Mouse (Mus musculus) neural tube, embryonic 11.5 days (tissue): Measurements from ENCODE around the gene Mrpl41. TPM values are rescaled to one million over a fixed set of nuclear protein-coding genes. Genes with fewer than 3 reads are reported as not detected.
"Not testable (repeated sequence)": the region's sequence is repeated elsewhere in the genome, so short reads cannot be mapped to it uniquely, and the experiment has no call there.

Experiments used
- ATAC-seq: fragments of 200-750 bp; cut with Nextera tagmentation; 2 replicates; pipeline ENCODE4 v1.8.0; 2017; ENCODE audit warnings: moderate number of reproducible peaks, mild to moderate bottlenecking, moderate TSS enrichment, moderate library complexity; ENCODE audit not compliant: insufficient read depth, low FRiP score, low TSS enrichment
- DNase-seq: peaks from one replicate; pipeline ENCODE4 v3.0.0-alpha.2; 2015; ENCODE audit warnings: low spot score
- H3K27ac ChIP-seq: fragments of 300-500 bp; sonication (generic); 2 replicates; pipeline ENCODE4 v1.5.1; 2014; ENCODE audit warnings: low read depth, mild to moderate bottlenecking, low read length
- H3K27me3 ChIP-seq: fragments of 300-500 bp; sonication (generic); 2 replicates; pipeline ENCODE4 v1.6.1; 2014; ENCODE audit warnings: mild to moderate bottlenecking, low read length, mixed read lengths; ENCODE audit not compliant: control insufficient read depth, insufficient read depth
- H3K36me3 ChIP-seq: fragments of 300-500 bp; sonication (generic); 2 replicates; pipeline ENCODE4 v1.6.1; 2014; ENCODE audit warnings: mild to moderate bottlenecking, low read length, moderate library complexity, mixed read lengths; ENCODE audit not compliant: control insufficient read depth, insufficient read depth
- H3K4me1 ChIP-seq: fragments of 300-500 bp; sonication (generic); 2 replicates; pipeline ENCODE4 v1.6.1; 2014; ENCODE audit warnings: low read length, mixed read lengths; ENCODE audit not compliant: control insufficient read depth, insufficient read depth
- H3K4me2 ChIP-seq: fragments of 300-500 bp; sonication (generic); 2 replicates; pipeline ENCODE4 v1.6.1; 2014; ENCODE audit warnings: low read depth, mild to moderate bottlenecking, moderate library complexity
- H3K4me3 ChIP-seq: fragments of 300-500 bp; sonication (generic); 2 replicates; pipeline ENCODE4 v1.5.1; 2014; ENCODE audit warnings: low read depth, low read length
- H3K9ac ChIP-seq: fragments of 300-500 bp; sonication (generic); 2 replicates; pipeline ENCODE4 v1.6.1; 2014; ENCODE audit warnings: mild to moderate bottlenecking, low read length
- H3K9me3 ChIP-seq: fragments of 300-500 bp; sonication (generic); 2 replicates; pipeline ENCODE4 v1.6.1; 2016; ENCODE audit warnings: low read length; ENCODE audit not compliant: control insufficient read depth
- WGBS: fragments of 180-500 bp; shearing (Covaris S2); extraction: QIAGEN DNeasy Blood & Tissue Kit; methylation state at CpG from one replicate; pipeline ENCODE4 v1.1.7; 2014; 5-methylcytosine and 5-hydroxymethylcytosine counted together
- polyA plus RNA-seq: library from polyadenylated mRNA; unstranded; fragments of >200 nt; fragmentation: Nextera tagmentation; extraction: Ambion mirVana; gene quantifications from 2 replicates; pipeline ENCODE4 v1.2.1, GENCODE M21; 2014

Gene Mrpl41
- polyA plus RNA-seq, 1 experiment from 2014 or later: 147 TPM

GRCm38 (mm10) chr2:24987762-24988161 is 12.9 kb upstream of the Mrpl41 start:
- Histone ChIP-seq H3K9me3 (no peaks in the 10 kb centered on the region), H3K27me3 (no peaks in the 10 kb centered on the region), H3K4me1 (no peaks in the 10 kb centered on the region), H3K9ac (no peak overlapping the region), H3K4me2 (no peak overlapping the region), H3K36me3 (no peaks in the 10 kb centered on the region), H3K4me3 (no peak overlapping the region), H3K27ac (no peak overlapping the region)
- ATAC-seq (no peak), DNase-seq (no peak)
- WGBS: 53% methylated on average over 2 of the region's 2 CpGs

- Histone ChIP-seq H3K36me3 (no peaks in the 10 kb centered on the region), H3K9me3 (no peaks in the 10 kb centered on the region), H3K4me3 (no peak overlapping the region), H3K27me3 (no peaks in the 10 kb centered on the region), H3K27ac (no peak overlapping the region), H3K4me1 (peaks cover 10% of the 10 kb centered on the region), H3K4me2 (no peak overlapping the region), H3K9ac (no peak overlapping the region)
- no peak for ATAC-seq
- DNase-seq: no peak
- WGBS: 93% methylated on average over 5 of the region's 5 CpGs
These were observed 2.1 kb upstream of the Mrpl41 start for GRCm38 (mm10) chr2:24976960-24977359.

- peak within 1 kb of the TSS; percentile 81 for H3K4me3 ChIP-seq
- peaks cover 10% of the 10 kb centered on the region for H3K4me1 ChIP-seq
- H3K4me2 ChIP-seq: peak within 1 kb of the TSS; percentile 94
- peak within 1 kb of the TSS; percentile 75 for H3K9ac ChIP-seq
- WGBS: under 1% methylated on average over 16 of the region's 16 CpGs
- no peaks in the 10 kb centered on the region for H3K9me3 ChIP-seq
- no peaks in the 10 kb centered on the region; the same call in 1 of the 2 replicates for H3K36me3 ChIP-seq
- no peaks in the 10 kb centered on the region for H3K27me3 ChIP-seq
- DNase-seq (peak; percentile 69), ATAC-seq (peak; percentile 35)
- peak within 1 kb of the TSS; percentile 69 for H3K27ac ChIP-seq
These were observed 903 bp upstream of the Mrpl41 start, which contains the start of gene Pnpla7 for GRCm38 (mm10) chr2:24975704-24976297. Gene Pnpla7 (plus strand): TSS chr2:24976033.

- Histone ChIP-seq H3K4me1 (peaks cover 10% of the 10 kb centered on the region), H3K27ac (peak overlapping the region; percentile 69)
These were observed 446 bp downstream of the Mrpl41 start for GRCm38 (mm10) chr2:24974452-24974851.

GRCm38 (mm10) chr2:24970386-24970785 is 4.5 kb downstream of the Mrpl41 start:
- no peak for DNase-seq

More at GRCm38 (mm10) chr2:24974452-24974851, 446 bp downstream of the Mrpl41 start:
- not testable (repeated sequence) for H3K36me3 ChIP-seq, H3K9me3 ChIP-seq, DNase-seq, H3K27me3 ChIP-seq, ATAC-seq
- Histone ChIP-seq H3K4me2 (peak overlapping the region; percentile 94), H3K9ac (peak overlapping the region; percentile 73), H3K4me3 (peak overlapping the region; percentile 81)
- WGBS: under 1% methylated on average over 17 of the region's 17 CpGs

GRCm38 (mm10) chr2:24962304-24963000 is 12.4 kb downstream of the Mrpl41 start, which contains the start of gene Dph7:
Gene Dph7 (plus strand): TSS chr2:24962400.
- Histone ChIP-seq H3K36me3 (peaks cover 18% of the 10 kb centered on the region; the same call in 1 of the 2 replicates), H3K4me1 (peaks cover 4% of the 10 kb centered on the region; the same call in 1 of the 2 replicates), H3K27ac (no peak within 1 kb of the TSS), H3K27me3 (no peaks in the 10 kb centered on the region), H3K4me2 (peak within 1 kb of the TSS; percentile 77), H3K4me3 (peak within 1 kb of the TSS; percentile 86), H3K9ac (peak within 1 kb of the TSS; percentile 90), H3K9me3 (no peaks in the 10 kb centered on the region)
- ATAC-seq: peak; percentile 84
- 1% methylated on average over 28 of the region's 28 CpGs for WGBS
- peak; percentile 90 for DNase-seq

More at GRCm38 (mm10) chr2:24970386-24970785, 4.5 kb downstream of the Mrpl41 start:
- Histone ChIP-seq H3K4me2 (no peak overlapping the region), H3K9me3 (no peaks in the 10 kb centered on the region), H3K9ac (no peak overlapping the region), H3K27ac (no peak overlapping the region), H3K27me3 (no peaks in the 10 kb centered on the region), H3K36me3 (peaks cover 11% of the 10 kb centered on the region), H3K4me3 (no peak overlapping the region), H3K4me1 (peaks cover 5% of the 10 kb centered on the region)
- 86% methylated on average over 4 of the region's 4 CpGs for WGBS
- no peak for ATAC-seq

- Histone ChIP-seq H3K4me2 (no peak overlapping the region), H3K9me3 (no peaks in the 10 kb centered on the region), H3K4me3 (no peak overlapping the region), H3K27ac (no peak overlapping the region), H3K9ac (no peak overlapping the region), H3K36me3 (peaks cover 20% of the 10 kb centered on the region; the same call in 1 of the 2 replicates), H3K27me3 (no peaks in the 10 kb centered on the region), H3K4me1 (peaks cover 4% of the 10 kb centered on the region; the same call in 1 of the 2 replicates)
- WGBS: 35% methylated on average over 3 of the region's 3 CpGs
- DNase-seq (peak; percentile 35), ATAC-seq (no peak)
These were observed 14.0 kb downstream of the Mrpl41 start for GRCm38 (mm10) chr2:24960910-24961309.

GRCm38 (mm10) chr2:24952537-24953055 is 22.3 kb downstream of the Mrpl41 start:
- WGBS: 93% methylated on average over 4 of the region's 4 CpGs
- Histone ChIP-seq H3K27me3 (no peaks in the 10 kb centered on the region), H3K9ac (no peak overlapping the region), H3K4me2 (no peak overlapping the region), H3K4me3 (no peak overlapping the region), H3K27ac (no peak overlapping the region), H3K4me1 (peaks cover 6% of the 10 kb centered on the region), H3K9me3 (no peaks in the 10 kb centered on the region), H3K36me3 (peaks cover 10% of the 10 kb centered on the region)
- DNase-seq (no peak), ATAC-seq (no peak)
